Mouse (Mus musculus) kidney, postnatal 14 days (tissue): ENCODE data around the gene Thop1.
"Not testable (repeated sequence)": the region's sequence is repeated elsewhere in the genome, so short reads cannot be mapped to it uniquely, and the experiment has no call there.

Source experiments
- DNase-seq: peaks from one replicate; pipeline ENCODE4 v3.0.0; 2022; ENCODE audit warnings: mixed read lengths

The Thop1 gene

DNA sequence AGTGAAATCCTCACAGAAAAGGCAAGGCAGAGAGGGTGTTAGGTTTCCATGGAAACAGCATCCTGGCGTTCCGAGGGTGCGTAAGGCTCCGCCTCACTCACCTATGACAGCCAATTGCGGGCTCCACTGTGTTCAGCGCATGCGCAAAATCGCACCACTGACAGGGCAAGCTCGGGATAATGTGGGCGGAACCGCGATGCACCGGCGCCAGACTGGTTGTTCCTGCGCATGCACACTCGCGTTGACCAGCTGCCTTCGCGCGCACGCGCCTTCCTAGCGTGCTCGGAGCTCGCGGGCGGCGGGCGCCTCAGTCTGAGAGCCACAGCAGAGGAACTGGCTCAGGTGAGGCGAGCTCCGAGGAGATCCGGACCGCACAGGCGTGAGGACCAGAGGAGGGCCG lies at the start of gene Thop1:
Thop1 (plus strand) TSS at position 200 of the 400 bp plus-strand sequence.
- peak; percentile 99 for DNase-seq

GRCm38 (mm10) chr10:81020207-81020606 lies 49.6 kb upstream of the Thop1 start:
- no peak for DNase-seq

DNA sequence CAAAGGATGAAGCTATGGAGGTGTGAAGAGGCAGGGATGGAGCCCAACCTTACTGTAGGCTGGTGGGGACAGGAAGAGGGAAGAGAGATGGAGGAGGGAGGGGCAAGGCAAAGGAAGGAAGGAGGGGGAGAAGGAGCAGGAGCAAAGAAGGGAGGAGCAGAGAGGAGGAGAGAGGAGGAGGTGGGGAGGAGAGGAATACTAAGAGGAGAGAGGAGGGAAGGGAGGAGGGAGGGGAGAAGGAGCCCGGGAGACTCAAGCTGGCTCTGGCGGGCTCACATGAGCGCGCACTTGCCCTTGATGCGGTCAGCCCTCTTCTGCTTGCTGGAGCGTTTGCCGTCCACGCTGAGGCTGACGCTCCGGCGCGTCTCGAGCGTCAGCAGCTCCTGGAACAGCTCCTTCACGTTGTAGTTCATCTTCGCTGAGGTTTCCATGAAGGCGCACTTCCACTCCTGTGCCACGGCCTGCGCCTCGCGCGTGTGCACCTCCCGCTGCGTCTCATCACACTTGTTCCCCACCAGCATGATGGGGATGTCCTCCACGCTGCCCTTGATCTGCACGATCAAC lies 48.2 kb upstream of the Thop1 start:
- no peak for DNase-seq

DNA sequence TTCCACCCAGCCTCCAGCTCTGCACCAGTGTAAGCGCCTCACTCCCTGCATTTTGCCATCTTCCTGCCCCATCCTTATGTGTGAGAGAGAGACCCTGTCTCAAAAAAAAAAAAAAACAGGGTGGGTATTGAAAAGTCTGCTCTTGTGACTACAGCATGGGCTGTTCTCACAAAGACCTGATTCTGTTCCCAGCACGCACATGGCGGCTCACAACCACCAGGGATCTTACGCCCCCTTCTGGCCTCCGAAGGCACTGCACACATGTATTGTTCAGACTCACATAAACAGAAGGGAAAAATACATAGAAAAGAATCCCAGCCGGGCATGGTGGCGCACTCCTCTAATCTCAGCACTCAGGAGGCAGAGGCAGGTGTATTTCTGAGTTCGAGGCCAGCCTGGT lies 47.1 kb upstream of the Thop1 start:
- no peak for DNase-seq

GRCm38 (mm10) chr10:81024346-81024937 lies 45.4 kb upstream of the Thop1 start:
- no peak for DNase-seq

- DNase-seq = no peak
Measured at GRCm38 (mm10) chr10:81025047-81025621, 44.7 kb upstream of the Thop1 start.

GRCm38 (mm10) chr10:81025639-81026275 lies 44.1 kb upstream of the Thop1 start, which contains the start of gene Diras1:
Gene Diras1 (minus strand): TSS chr10:81025662.
- no peak for DNase-seq

GRCm38 (mm10) chr10:81026857-81027256 lies 43.0 kb upstream of the Thop1 start:
- no peak for DNase-seq

DNA sequence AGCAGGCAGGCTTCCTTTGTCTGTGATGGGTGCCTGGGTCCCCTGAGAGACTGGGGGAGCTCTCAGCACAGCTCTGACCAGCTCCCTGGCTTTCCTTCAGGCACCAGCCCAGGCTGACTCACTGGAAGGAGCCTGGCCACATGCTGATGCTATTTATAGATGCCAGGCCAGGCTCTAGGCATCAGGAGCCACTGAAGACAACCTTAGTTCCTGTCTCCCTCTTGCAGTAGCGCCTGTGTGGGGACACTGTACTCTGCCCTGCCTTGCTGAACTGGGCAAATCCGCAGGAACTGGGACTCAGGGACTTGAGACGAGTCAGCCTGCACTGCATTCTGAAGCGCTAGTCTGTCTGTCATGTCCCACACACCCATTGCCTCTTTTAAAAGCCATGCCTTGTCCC lies 42.5 kb upstream of the Thop1 start:
- DNase-seq = no peak

GRCm38 (mm10) chr10:81028219-81028618 lies 41.6 kb upstream of the Thop1 start:
- no peak for DNase-seq

DNA sequence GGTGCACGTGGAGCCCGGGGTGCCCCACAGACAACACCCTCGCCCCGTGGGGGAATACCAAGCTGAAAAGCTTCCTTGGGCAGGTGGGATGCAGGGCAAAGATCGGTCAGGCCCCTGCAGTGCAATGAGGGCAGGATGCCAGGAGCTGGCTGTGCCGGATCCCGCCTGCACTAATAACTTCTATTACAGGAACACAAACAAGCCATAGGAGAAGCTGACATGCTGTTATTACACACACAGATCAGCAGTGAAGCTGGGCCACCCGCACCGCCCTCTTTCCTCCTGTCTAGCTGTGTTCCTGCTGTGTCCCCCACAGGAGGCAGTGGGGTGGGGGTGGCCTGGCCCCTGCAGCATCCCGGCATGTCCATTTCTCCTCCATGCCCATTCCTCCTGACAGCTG lies 40.8 kb upstream of the Thop1 start:
- DNase-seq = no peak

- no peak for DNase-seq
Measured at GRCm38 (mm10) chr10:81033586-81033985, 36.2 kb upstream of the Thop1 start.

- DNase-seq = no peak
Measured at GRCm38 (mm10) chr10:81036251-81036650, 33.6 kb upstream of the Thop1 start.

- DNase-seq = peak; percentile 99
Measured at GRCm38 (mm10) chr10:81036988-81037580, 32.8 kb upstream of the Thop1 start, which contains the start of gene Slc39a3. Gene Slc39a3 (minus strand): TSS chr10:81037426.

DNA sequence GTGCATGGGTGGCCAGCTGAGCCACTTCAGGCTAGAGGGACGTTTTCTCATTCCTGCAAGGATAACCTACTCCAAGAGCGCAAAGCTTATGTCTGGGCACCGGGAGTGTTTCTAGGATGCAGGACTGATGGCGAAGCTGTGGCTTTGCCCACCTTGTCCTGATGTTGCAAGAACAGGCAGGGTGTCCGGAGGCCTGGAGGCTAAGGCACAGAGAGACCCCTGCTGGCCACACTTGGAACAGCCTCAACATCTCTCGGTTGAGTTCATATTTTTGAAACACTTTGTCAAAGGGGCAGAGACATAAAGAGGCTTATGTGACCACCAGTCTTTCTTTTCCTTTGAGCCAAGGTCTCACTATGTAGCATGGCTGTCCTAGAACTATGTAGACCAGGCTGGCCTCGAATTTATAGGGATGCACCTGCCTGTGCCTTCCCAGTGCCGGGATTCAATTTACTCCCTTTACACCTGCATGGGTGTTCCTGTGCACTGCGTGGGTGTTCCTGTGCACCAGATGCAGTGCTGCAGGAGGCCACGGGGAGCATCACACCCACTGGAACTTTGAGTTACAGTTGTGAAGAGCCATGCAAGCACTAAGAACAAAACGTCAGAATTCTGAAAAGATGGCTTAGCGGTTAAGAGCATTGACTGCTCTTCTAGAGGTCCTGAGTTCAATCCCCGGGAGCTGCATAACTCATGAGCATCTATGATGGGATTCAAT lies 28.2 kb upstream of the Thop1 start:
- peak; percentile 72 for DNase-seq

DNA sequence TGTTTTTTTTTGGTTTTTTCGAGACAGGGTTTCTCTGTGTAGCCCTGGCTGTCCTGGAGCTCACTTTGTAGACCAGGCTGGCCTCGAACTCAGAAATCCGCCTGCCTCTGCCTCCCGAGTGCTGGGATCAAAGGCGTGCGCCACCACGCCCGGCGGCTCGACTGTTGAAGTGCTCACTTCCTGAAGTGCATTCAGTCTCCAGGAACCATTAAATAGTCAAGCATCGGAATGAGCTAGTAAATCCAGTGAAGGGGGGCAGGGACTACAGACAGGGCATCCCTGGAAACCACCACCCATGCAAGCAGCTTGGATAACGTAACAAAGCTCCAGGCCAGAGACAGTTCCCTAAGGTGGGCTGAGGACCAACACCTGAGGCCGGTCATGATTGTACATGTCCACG lies 24.6 kb upstream of the Thop1 start:
- DNase-seq = not testable (repeated sequence)

DNA sequence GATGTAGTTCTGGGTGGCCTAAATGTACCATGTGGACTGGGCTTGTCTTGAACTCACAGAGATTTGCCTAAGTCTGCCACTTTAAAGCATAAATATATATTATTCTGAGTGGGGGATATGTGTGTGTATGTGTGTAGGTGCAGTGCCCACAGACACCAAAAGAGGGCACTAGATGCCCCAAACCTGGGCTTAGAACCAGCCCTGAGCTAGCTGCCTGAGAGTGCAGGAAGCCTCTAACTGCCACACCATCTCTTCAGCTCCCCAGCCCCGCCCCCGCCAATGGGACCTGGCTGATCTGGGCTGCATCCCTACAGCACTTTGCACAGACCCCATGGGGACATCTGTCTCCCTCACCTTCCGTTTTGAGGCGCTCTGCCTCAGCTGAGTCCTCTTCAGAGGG lies 19.2 kb upstream of the Thop1 start:
- no peak for DNase-seq

- no peak for DNase-seq
Measured at GRCm38 (mm10) chr10:81051133-81051532, 18.7 kb upstream of the Thop1 start.

- no peak for DNase-seq
Measured at GRCm38 (mm10) chr10:81052577-81052976, 17.3 kb upstream of the Thop1 start.

- DNase-seq = no peak
Measured at GRCm38 (mm10) chr10:81055169-81055568, 14.7 kb upstream of the Thop1 start.

DNA sequence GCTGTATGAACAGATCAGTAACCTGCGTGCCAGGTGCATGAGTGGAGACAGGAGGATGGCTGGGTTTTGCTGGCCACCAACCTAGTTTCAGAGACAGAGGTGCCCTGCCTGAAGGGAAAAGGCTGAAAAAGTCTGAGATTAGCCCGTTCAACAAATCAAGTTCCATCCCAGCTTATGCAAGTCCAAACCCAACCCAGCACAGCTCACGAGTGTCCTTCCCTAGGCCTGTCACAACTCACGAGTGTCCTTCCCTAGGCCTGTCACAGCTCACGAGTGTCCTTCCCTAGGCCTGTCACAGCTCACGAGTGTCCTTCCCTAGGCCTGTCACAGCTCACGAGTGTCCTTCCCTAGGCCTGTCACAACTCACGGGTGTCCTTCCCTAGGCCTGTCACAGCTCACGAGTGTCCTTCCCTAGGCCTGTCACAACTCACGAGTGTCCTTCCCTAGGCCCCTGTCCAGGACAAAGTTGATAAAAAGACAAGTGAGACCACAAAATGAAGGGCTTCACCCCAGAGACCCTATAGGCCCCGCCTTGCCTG lies 14.0 kb upstream of the Thop1 start:
- not testable (repeated sequence) for DNase-seq

DNA sequence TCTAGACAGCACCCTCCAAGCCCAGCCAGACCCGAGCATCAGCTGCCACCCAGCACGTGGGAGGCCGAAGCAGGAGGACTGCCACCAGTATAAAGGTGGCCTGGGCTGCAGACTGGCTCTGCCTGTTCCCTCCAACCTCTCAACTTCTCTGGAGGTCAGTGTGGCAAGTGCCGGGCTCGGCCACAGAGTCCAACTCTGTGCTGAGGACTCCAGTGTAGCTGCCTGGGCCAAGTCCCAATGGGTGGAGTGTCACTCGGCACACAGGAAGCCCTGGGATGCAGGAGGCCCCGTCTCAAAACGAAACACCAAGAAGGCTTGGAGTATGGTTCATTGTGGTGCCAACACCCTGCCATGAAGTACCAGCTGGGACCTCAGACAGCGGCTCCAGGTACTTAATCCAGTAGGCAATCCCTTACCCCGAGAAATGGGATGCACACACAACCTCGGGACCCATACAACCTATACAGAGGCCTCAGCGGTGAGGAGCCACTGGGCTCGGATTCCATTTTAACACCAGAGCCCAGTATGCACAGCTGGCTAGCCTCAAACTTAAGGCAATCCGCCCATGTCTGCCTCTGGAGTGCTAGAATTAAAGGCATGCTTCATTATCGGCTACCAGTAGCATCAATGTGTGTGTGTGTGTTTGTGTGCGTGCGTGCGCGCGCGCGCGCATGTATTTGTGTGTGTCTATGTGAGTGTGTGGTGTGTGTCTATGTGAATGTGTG lies 12.3 kb upstream of the Thop1 start:
- DNase-seq = no peak
